Mouse (Mus musculus): ENCODE measurements at regions not wholly inside any gene's neighbourhood (a gene's known extent, or its start where the extent isn't known, plus 50 kb on each side); places are given as distances from the start of the nearest gene placed in this dataset.
A peak's percentile ranks its signal among the peaks of the same experiment; 100 is the strongest.

DNA sequence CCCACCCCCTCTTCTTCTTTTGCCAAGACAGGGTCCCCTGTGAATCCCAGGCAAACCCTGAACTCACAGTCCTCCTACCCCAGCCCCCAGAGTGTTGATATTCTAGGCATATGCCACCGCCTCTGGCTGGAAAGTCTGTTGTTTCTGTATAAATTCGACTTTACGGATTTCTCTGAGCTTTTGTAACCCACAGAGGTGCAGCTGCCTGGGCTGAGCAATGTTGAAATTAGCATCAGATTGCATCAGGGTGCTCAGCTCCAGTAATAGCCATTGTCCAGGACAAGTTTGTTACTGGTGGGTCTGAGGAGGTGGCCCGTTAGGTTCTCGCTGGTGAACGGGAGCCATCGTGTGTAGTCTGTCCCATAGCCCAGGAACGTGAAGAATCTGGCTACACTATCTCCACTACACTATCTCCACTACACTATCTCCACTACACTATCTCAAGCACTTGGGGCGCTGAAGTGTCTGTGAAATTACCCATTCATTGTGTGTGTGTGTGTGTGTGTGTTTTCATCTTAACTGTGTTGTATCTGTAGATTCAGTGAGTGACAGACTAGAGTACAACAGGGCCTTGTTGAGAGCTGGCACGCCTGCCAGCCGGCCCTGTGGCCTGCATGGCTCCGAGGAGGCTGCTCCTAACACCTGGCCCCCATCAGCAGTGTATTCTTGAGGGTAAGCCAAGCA, 92.4 kb upstream of the Hnrnpk start:
- Histone ChIP-seq H3K9me3 (ENCODE audit: control insufficient read depth, low read length) (0 out of 2 replicates have a peak, but pooled peaks cover 6% of the 10 kb centered on the region), H3K4me1 (replicated peaks; ENCODE audit: control insufficient read depth, insufficient read depth, low read length) (no peaks in the 10 kb centered on the region), H3K9ac (no peak overlapping the region), H3K4me3 (replicated peaks; ENCODE audit: low read length) (no peak overlapping the region), H3K36me3 (replicated peaks; ENCODE audit: control insufficient read depth, insufficient read depth) (no peaks in the 10 kb centered on the region), H3K4me2 (replicated peaks) (no peak overlapping the region), H3K27me3 (ENCODE audit: control insufficient read depth, insufficient read depth, low read length) (no peaks in the 10 kb centered on the region), H3K27ac (no peak overlapping the region)
- 78% methylated on average over 12 of the region's 12 CpGs for WGBS
- DNase-seq (ENCODE audit: low spot score), result no peak
- no peak for ATAC-seq (ENCODE audit: low FRiP score)

GRCm38 (mm10) chr13:58494726-58495125, 91.6 kb upstream of the Hnrnpk start:
- no peak overlapping the region for H3K9ac ChIP-seq
- no peak overlapping the region for H3K4me2 ChIP-seq (replicated peaks)
- no peaks in the 10 kb centered on the region for H3K4me1 ChIP-seq (replicated peaks; ENCODE audit: control insufficient read depth, insufficient read depth, low read length)
- no peak for DNase-seq (ENCODE audit: low spot score)
- 40% methylated on average over 5 of the region's 5 CpGs for WGBS
- no peaks in the 10 kb centered on the region for H3K36me3 ChIP-seq (replicated peaks; ENCODE audit: control insufficient read depth, insufficient read depth)
- H3K4me3 ChIP-seq (replicated peaks; ENCODE audit: low read length), result no peak overlapping the region
- 0 out of 2 replicates have a peak, but pooled peaks cover 6% of the 10 kb centered on the region for H3K9me3 ChIP-seq (ENCODE audit: control insufficient read depth, low read length)
- ATAC-seq (ENCODE audit: low FRiP score), result no peak
- no peaks in the 10 kb centered on the region for H3K27me3 ChIP-seq (ENCODE audit: control insufficient read depth, insufficient read depth, low read length)
- no peak overlapping the region for H3K27ac ChIP-seq

DNA sequence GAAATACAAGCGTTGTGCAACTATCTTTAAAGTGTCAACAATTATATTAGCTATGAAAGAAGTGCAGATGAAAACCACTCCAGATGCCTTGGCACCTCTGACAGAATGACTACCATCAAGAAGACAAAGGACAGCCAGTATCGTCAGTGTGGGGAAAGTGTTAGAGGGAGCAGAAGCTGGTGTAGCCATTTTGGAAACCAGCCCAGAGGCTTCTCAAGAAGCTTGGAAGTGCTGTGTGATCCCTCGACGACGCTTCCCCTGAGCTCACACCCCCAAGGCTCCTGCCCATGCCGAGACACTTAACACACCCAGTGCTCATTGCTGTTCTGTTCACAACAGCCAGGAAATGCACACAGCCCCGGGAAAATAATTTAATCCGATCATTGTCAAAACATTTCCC, 87.7 kb upstream of the Hnrnpk start:
- Histone ChIP-seq H3K27me3 (ENCODE audit: control insufficient read depth, insufficient read depth, low read length) (no peaks in the 10 kb centered on the region), H3K4me1 (replicated peaks; ENCODE audit: control insufficient read depth, insufficient read depth, low read length) (no peaks in the 10 kb centered on the region), H3K9me3 (ENCODE audit: control insufficient read depth, low read length) (0 out of 2 replicates have a peak, but pooled peaks cover 6% of the 10 kb centered on the region), H3K27ac (no peak overlapping the region), H3K4me3 (replicated peaks; ENCODE audit: low read length) (no peak overlapping the region), H3K9ac (no peak overlapping the region), H3K4me2 (replicated peaks) (no peak overlapping the region), H3K36me3 (replicated peaks; ENCODE audit: control insufficient read depth, insufficient read depth) (no peaks in the 10 kb centered on the region)
- DNase-seq (ENCODE audit: low spot score) (no peak), ATAC-seq (ENCODE audit: low FRiP score) (no peak)
- 70% methylated on average over 8 of the region's 8 CpGs for WGBS

- no peak overlapping the region for H3K4me2 ChIP-seq (replicated peaks)
- DNase-seq (ENCODE audit: low spot score), result no peak
These were observed 81.9 kb upstream of the Hnrnpk start for GRCm38 (mm10) chr13:58485011-58485410.

GRCm38 (mm10) chr13:58482701-58483100, 79.6 kb upstream of the Hnrnpk start:
- 67% methylated on average over 9 of the region's 9 CpGs for WGBS

More at GRCm38 (mm10) chr13:58485011-58485410, 81.9 kb upstream of the Hnrnpk start:
- Histone ChIP-seq H3K27me3 (ENCODE audit: control insufficient read depth, insufficient read depth, low read length) (no peaks in the 10 kb centered on the region), H3K36me3 (replicated peaks; ENCODE audit: control insufficient read depth, insufficient read depth) (no peaks in the 10 kb centered on the region), H3K9ac (no peak overlapping the region), H3K27ac (no peak overlapping the region), H3K9me3 (ENCODE audit: control insufficient read depth, low read length) (no peaks in the 10 kb centered on the region), H3K4me3 (replicated peaks; ENCODE audit: low read length) (no peak overlapping the region), H3K4me1 (replicated peaks; ENCODE audit: control insufficient read depth, insufficient read depth, low read length) (0 out of 2 replicates have a peak, but pooled peaks cover 5% of the 10 kb centered on the region)
- ATAC-seq (ENCODE audit: low FRiP score), result no peak
- WGBS, result 74% methylated on average over 10 of the region's 10 CpGs

DNA sequence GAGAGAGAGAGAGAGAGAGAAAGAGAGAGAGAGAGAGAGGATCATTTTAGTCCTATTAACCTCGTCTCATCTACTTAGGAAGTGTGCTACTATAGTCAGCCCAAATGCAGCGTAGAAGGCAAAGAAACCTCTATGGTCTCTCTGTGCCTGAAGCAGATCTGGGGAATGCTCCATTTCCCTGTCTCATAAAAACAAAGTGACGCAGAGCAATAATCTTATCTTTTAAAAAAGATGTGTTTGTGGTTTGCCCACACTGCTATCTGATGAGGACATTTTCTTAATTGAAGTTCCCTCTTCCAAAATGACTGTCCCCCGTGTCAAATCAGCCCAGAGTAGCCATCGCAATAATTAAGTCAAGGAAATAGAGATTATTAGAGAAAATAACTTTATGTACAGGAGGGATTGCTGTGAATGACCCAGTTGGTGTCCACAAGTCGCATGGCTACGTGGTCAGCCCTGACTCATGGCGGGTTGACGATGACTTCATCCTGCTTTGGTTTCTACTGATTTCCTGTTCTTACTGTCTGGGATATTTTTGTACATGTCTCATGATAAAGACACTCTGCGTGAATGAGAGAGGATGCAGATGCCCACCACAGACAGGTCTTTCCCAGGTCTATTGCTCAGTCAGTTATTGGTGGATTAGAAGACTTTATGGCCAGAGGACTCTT, 77.9 kb upstream of the Hnrnpk start:
- peak overlapping the region; percentile 38; the same call in 1 of the 2 replicates for H3K27ac ChIP-seq
- 81% methylated on average over 10 of the region's 10 CpGs for WGBS
- H3K36me3 ChIP-seq (replicated peaks; ENCODE audit: control insufficient read depth, insufficient read depth), result no peaks in the 10 kb centered on the region
- H3K9ac ChIP-seq, result no peak overlapping the region
- H3K4me2 ChIP-seq (replicated peaks), result no peak overlapping the region
- H3K4me3 ChIP-seq (replicated peaks; ENCODE audit: low read length), result no peak overlapping the region
- ATAC-seq (ENCODE audit: low FRiP score) (no peak), DNase-seq (ENCODE audit: low spot score) (no peak)
- H3K9me3 ChIP-seq (ENCODE audit: control insufficient read depth, low read length), result no peaks in the 10 kb centered on the region
- no peaks in the 10 kb centered on the region for H3K27me3 ChIP-seq (ENCODE audit: control insufficient read depth, insufficient read depth, low read length)
- H3K4me1 ChIP-seq (replicated peaks; ENCODE audit: control insufficient read depth, insufficient read depth, low read length), result 0 out of 2 replicates have a peak, but pooled peaks cover 5% of the 10 kb centered on the region

More at GRCm38 (mm10) chr13:58482701-58483100, 79.6 kb upstream of the Hnrnpk start:
- no peak for DNase-seq (ENCODE audit: low spot score)
- Histone ChIP-seq H3K4me1 (replicated peaks; ENCODE audit: control insufficient read depth, insufficient read depth, low read length) (0 out of 2 replicates have a peak, but pooled peaks cover 5% of the 10 kb centered on the region), H3K9me3 (ENCODE audit: control insufficient read depth, low read length) (no peaks in the 10 kb centered on the region), H3K27ac (no peak overlapping the region), H3K36me3 (replicated peaks; ENCODE audit: control insufficient read depth, insufficient read depth) (no peaks in the 10 kb centered on the region), H3K27me3 (ENCODE audit: control insufficient read depth, insufficient read depth, low read length) (no peaks in the 10 kb centered on the region), H3K4me2 (replicated peaks) (no peak overlapping the region), H3K9ac (no peak overlapping the region), H3K4me3 (replicated peaks; ENCODE audit: low read length) (no peak overlapping the region)
- no peak for ATAC-seq (ENCODE audit: low FRiP score)

DNA sequence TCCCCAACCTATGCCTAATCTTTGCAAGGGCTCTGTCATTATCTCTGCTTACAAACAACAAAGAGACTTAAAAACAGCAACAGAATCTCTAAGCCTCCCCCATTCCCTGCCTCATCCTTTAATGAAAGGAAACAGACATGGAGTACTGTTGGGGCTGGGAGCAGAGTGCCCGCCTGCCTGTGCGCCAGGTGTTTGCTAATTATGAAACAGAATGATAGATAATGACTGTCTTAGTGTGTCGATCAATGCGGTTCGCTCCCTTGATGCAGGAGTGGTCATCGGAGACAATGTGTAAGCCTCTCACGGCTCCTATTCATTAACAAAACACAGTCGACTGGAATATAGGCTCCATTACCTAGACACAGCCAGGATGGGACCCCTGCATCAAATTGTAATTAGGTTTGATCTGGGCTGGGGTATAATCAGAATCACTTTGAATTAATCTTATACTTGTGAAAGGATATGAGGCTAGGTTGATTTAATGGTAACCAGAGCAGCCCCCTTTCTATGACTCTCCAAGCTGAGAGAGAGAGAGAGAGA, 77.3 kb upstream of the Hnrnpk start:
- Histone ChIP-seq H3K36me3 (replicated peaks; ENCODE audit: control insufficient read depth, insufficient read depth) (no peaks in the 10 kb centered on the region), H3K27ac (peak overlapping the region; percentile 38; the same call in 1 of the 2 replicates), H3K9ac (no peak overlapping the region; the same call in 1 of the 2 replicates), H3K9me3 (ENCODE audit: control insufficient read depth, low read length) (no peaks in the 10 kb centered on the region), H3K4me1 (replicated peaks; ENCODE audit: control insufficient read depth, insufficient read depth, low read length) (0 out of 2 replicates have a peak, but pooled peaks cover 5% of the 10 kb centered on the region), H3K4me2 (replicated peaks) (no peak overlapping the region; the same call in 1 of the 2 replicates), H3K27me3 (ENCODE audit: control insufficient read depth, insufficient read depth, low read length) (no peaks in the 10 kb centered on the region), H3K4me3 (replicated peaks; ENCODE audit: low read length) (no peak overlapping the region)
- ATAC-seq (ENCODE audit: low FRiP score) (no peak), DNase-seq (ENCODE audit: low spot score) (no peak)
- WGBS, result 46% methylated on average over 8 of the region's 8 CpGs

DNA sequence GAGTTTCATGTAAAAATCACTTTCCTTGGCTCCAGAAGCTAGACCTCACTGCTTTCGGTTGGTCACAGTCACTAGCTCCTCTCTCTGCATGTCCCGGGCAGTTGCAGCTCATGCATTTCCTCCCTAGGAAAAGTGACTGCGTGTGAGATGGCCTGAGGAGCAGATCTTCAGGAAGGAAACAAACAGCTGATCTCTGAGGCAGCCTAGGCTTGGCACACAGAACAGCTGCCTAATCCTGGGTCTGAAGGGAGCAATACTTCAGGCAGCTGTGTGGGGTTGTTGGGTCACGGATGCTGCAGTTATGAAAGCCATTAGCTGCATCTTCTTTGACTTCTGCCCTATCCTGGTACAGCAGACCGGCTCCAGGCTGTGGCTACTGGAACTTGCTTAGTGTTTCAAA, 75.3 kb upstream of the Hnrnpk start:
- WGBS, result 81% methylated on average over 5 of the region's 5 CpGs
- H3K27ac ChIP-seq, result no peak overlapping the region
- 0 out of 2 replicates have a peak, but pooled peaks cover 5% of the 10 kb centered on the region for H3K4me1 ChIP-seq (replicated peaks; ENCODE audit: control insufficient read depth, insufficient read depth, low read length)
- ATAC-seq (ENCODE audit: low FRiP score) (no peak), DNase-seq (ENCODE audit: low spot score) (no peak)
- no peak overlapping the region for H3K9ac ChIP-seq
- no peaks in the 10 kb centered on the region for H3K36me3 ChIP-seq (replicated peaks; ENCODE audit: control insufficient read depth, insufficient read depth)
- H3K27me3 ChIP-seq (ENCODE audit: control insufficient read depth, insufficient read depth, low read length), result no peaks in the 10 kb centered on the region
- no peak overlapping the region for H3K4me2 ChIP-seq (replicated peaks)
- no peak overlapping the region for H3K4me3 ChIP-seq (replicated peaks; ENCODE audit: low read length)
- H3K9me3 ChIP-seq (ENCODE audit: control insufficient read depth, low read length), result no peaks in the 10 kb centered on the region

- Histone ChIP-seq H3K27ac (no peak overlapping the region), H3K9me3 (ENCODE audit: control insufficient read depth, low read length) (no peaks in the 10 kb centered on the region), H3K9ac (no peak overlapping the region), H3K4me3 (replicated peaks; ENCODE audit: low read length) (no peak overlapping the region), H3K27me3 (ENCODE audit: control insufficient read depth, insufficient read depth, low read length) (peaks cover 5% of the 10 kb centered on the region; the same call in 1 of the 2 replicates), H3K4me1 (replicated peaks; ENCODE audit: control insufficient read depth, insufficient read depth, low read length) (0 out of 2 replicates have a peak, but pooled peaks cover 8% of the 10 kb centered on the region), H3K4me2 (replicated peaks) (no peak overlapping the region), H3K36me3 (replicated peaks; ENCODE audit: control insufficient read depth, insufficient read depth) (no peaks in the 10 kb centered on the region)
- ATAC-seq (ENCODE audit: low FRiP score) (no peak), DNase-seq (ENCODE audit: low spot score) (no peak)
- 94% methylated on average over 6 of the region's 6 CpGs for WGBS
These were observed 74.1 kb upstream of the Hnrnpk start for GRCm38 (mm10) chr13:58477253-58477652.

All from hindbrain, embryonic 14.5 days (tissue).